Mouse (Mus musculus) megakaryocyte, embryonic 14.5 days (primary cell): ENCODE results near the gene Gal.

Experiments used
- FLI1 ChIP-seq: IDR thresholded peaks from 2 replicates; pipeline ENCODE4 v1.6.1; 2012; ENCODE audit warnings: low read length, inconsistent platforms, mixed read lengths
- GATA1 ChIP-seq: IDR thresholded peaks from 3 replicates; pipeline ENCODE4 v1.6.1; 2012; ENCODE audit warnings: mixed read lengths, low read length, inconsistent platforms, borderline replicate concordance

- TF ChIP-seq GATA1 (no peak), FLI1 (no peak)
Measured at GRCm38 (mm10) chr19:3373380-3373779, 41.0 kb downstream of the Gal start.
